Mouse (Mus musculus) embryonic stem cell, embryonic (primary cell): Measurements from ENCODE around the gene Mr1.

Experiments
- CTCF ChIA-PET, 4 experiments: fragments of 300-600 bp in 2 of 4; fragments of 350-600 bp in 2 of 4; sonication (Branson Sonifier 250); formaldehyde crosslinking; loops; one replicate each; lab custom pipeline; 2022; ENCODE audit warnings: inconsistent platforms in 2 of 4; lab: Charles Lee
- POLR2A ChIA-PET, 4 experiments: fragments of 300-600 bp in 2 of 4; fragments of 350-600 bp in 2 of 4; sonication (Branson Sonifier 250); formaldehyde crosslinking; loops; one replicate each; lab custom pipeline; 2022; ENCODE audit warnings: antibody characterized with exemption in 4 of 4, inconsistent platforms in 1 of 4; lab: Charles Lee

The Mr1 gene

GRCm38 (mm10) chr1:155088847-155089603, 57.6 kb downstream of the Mr1 start:
- POLR2A ChIA-PET = interaction anchor here in 3 of 4 experiments (1.1 to 10.6 kb wide), 7 partner anchors 9 to 38 kb away, joined by 3 to 225 read pairs (median 6); partner anchors contain the start of gene Ier5 (in 2 of the 3)
- CTCF ChIA-PET = no interaction called here

- ChIA-PET POLR2A (interaction anchor here in 3 of 4 experiments (1.1 to 10.6 kb wide), 7 partner anchors 9 to 37 kb away, joined by 3 to 225 read pairs (median 6); partner anchors contain the start of gene Ier5 (in 2 of the 3)), CTCF (no interaction called here)
Measured at GRCm38 (mm10) chr1:155088046-155088445, 58.6 kb downstream of the Mr1 start.

- ChIA-PET POLR2A (interaction anchor here in 3 of 4 experiments (0.6 to 10.6 kb wide), 19 partner anchors 10 to 1365 kb away, joined by 3 to 225 read pairs (median 4); partner anchors contain the start of genes Ier5 (in 3 of the 3), BC034090 (in 1 of the 3) and Stx6 (in 1 of the 3)), CTCF (interaction anchor here in 3 of 4 experiments (0.6 to 1.5 kb wide), 3 partner anchors 60 to 385 kb away, joined by 3 to 19 read pairs (median 4); no protein-coding TSS in a partner anchor)
Measured at GRCm38 (mm10) chr1:155086893-155087292, 59.7 kb downstream of the Mr1 start.

- POLR2A ChIA-PET = interaction anchor here in 3 of 4 experiments (0.6 to 10.6 kb wide), 21 partner anchors 10 to 158 kb away, joined by 3 to 225 read pairs (median 4); partner anchors contain the start of genes Ier5 (in 3 of the 3), BC034090 (in 1 of the 3) and Stx6 (in 1 of the 3)
- CTCF ChIA-PET = interaction anchor here in 3 of 4 experiments (0.5 to 1.6 kb wide), 5 partner anchors 12 to 1171 kb away, joined by 3 to 6 read pairs (median 3); no protein-coding TSS in a partner anchor
Measured at GRCm38 (mm10) chr1:155086416-155086815, 60.2 kb downstream of the Mr1 start.

GRCm38 (mm10) chr1:155084839-155085238, 61.8 kb downstream of the Mr1 start:
- CTCF ChIA-PET = interaction anchor here in 1 of 4 experiments (1.7 kb wide), 1 partner anchor 13 kb away, joined by 5 read pairs; no protein-coding TSS in a partner anchor
- POLR2A ChIA-PET = interaction anchor here in 3 of 4 experiments (0.5 to 10.6 kb wide), 11 partner anchors 8 to 36 kb away, joined by 3 to 225 read pairs (median 12); partner anchors contain the start of gene Ier5 (in 3 of the 3)

- ChIA-PET POLR2A (interaction anchor here (0.6 to 10.6 kb wide), 22 partner anchors 7 to 186 kb away, joined by 3 to 225 read pairs (median 6); partner anchors contain the start of gene Ier5 (in 4 of the 4)), CTCF (interaction anchor here in 2 of 4 experiments (0.7 to 1.7 kb wide), 4 partner anchors 14 to 141 kb away, joined by 3 to 5 read pairs (median 4); no protein-coding TSS in a partner anchor)
Measured at GRCm38 (mm10) chr1:155083271-155084265, 63.0 kb downstream of the Mr1 start.

GRCm38 (mm10) chr1:155082965-155083268, 63.7 kb downstream of the Mr1 start:
- ChIA-PET CTCF (interaction anchor here in 2 of 4 experiments (0.7 to 1.5 kb wide), 3 partner anchors 20 to 141 kb away, joined by 3 to 5 read pairs (median 4); no protein-coding TSS in a partner anchor), POLR2A (interaction anchor here (0.6 to 10.6 kb wide), 22 partner anchors 8 to 1921 kb away, joined by 3 to 225 read pairs (median 4); partner anchors contain the start of gene Ier5 (in 4 of the 4))

- ChIA-PET CTCF (interaction anchor here in 2 of 4 experiments (0.7 to 1.5 kb wide), 3 partner anchors 20 to 142 kb away, joined by 3 to 5 read pairs (median 4); no protein-coding TSS in a partner anchor), POLR2A (interaction anchor here (0.6 to 10.6 kb wide), 25 partner anchors 8 to 1922 kb away, joined by 3 to 225 read pairs (median 5); partner anchors contain the start of gene Ier5 (in 4 of the 4))
Measured at GRCm38 (mm10) chr1:155082158-155082964, 64.3 kb downstream of the Mr1 start.

- CTCF ChIA-PET = interaction anchor here in 2 of 4 experiments (0.5 to 1.3 kb wide), 3 partner anchors 30 to 147 kb away, joined by 3 to 4 read pairs (median 3); no protein-coding TSS in a partner anchor
- POLR2A ChIA-PET = interaction anchor here in 3 of 4 experiments (0.8 to 11.5 kb wide), 17 partner anchors 11 to 37 kb away, joined by 3 to 145 read pairs (median 5); partner anchors contain the start of gene Ier5 (in 3 of the 3)
Measured at GRCm38 (mm10) chr1:155077675-155078074, 68.9 kb downstream of the Mr1 start.
